Mouse (Mus musculus) ES-Bruce4 (cell line): ENCODE measurements at regions not wholly inside any gene's neighbourhood (a gene's known extent, or its start where the extent isn't known, plus 50 kb on each side); places are given as distances from the start of the nearest gene placed in this dataset.
"Not testable (repeated sequence)": the region's sequence is repeated elsewhere in the genome, so short reads cannot be mapped to it uniquely, and the experiment has no call there.

ENCODE experiments used
- H3K27ac ChIP-seq: 2 replicates; pipeline ENCODE4 v1.5.1; 2012; ENCODE audit warnings: low read length, inconsistent platforms; ENCODE audit not compliant: insufficient read depth
- H3K27me3 ChIP-seq: 2 replicates; pipeline ENCODE4 v1.6.1; 2012; ENCODE audit warnings: mild to moderate bottlenecking, low read length, inconsistent platforms; ENCODE audit not compliant: control insufficient read depth, poor library complexity, insufficient read depth, severe bottlenecking
- H3K36me3 ChIP-seq: 2 replicates; pipeline ENCODE4 v1.6.1; 2012; ENCODE audit warnings: inconsistent platforms, mild to moderate bottlenecking, low read length, moderate library complexity; ENCODE audit not compliant: control insufficient read depth, poor library complexity, insufficient read depth, severe bottlenecking
- H3K4me1 ChIP-seq: one replicate; pipeline ENCODE4 v1.8.1; 2011; ENCODE audit warnings: low read length; ENCODE audit not compliant: control insufficient read depth, insufficient read depth
- H3K4me3 ChIP-seq: 2 replicates; pipeline ENCODE4 v1.5.1; 2011; ENCODE audit warnings: low read depth, mild to moderate bottlenecking, low read length
- H3K9ac ChIP-seq: 2 replicates; pipeline ENCODE4 v1.6.1; 2012; ENCODE audit warnings: low read depth, mild to moderate bottlenecking, inconsistent platforms; ENCODE audit not compliant: poor library complexity, severe bottlenecking
- H3K9me3 ChIP-seq: replicated peaks from 2 replicates; pipeline ENCODE4 v1.6.1; 2012; ENCODE audit warnings: mild to moderate bottlenecking, low read length, inconsistent platforms; ENCODE audit not compliant: control insufficient read depth, poor library complexity, insufficient read depth, severe bottlenecking
- CTCF ChIP-seq: IDR thresholded peaks from one replicate; pipeline ENCODE4 v1.8.1; 2011; ENCODE audit warnings: low read depth, low read length
- EP300 ChIP-seq: IDR thresholded peaks from 2 replicates; pipeline ENCODE4 v1.6.1; 2011; ENCODE audit warnings: low read depth, low read length; ENCODE audit not compliant: insufficient read depth
- POLR2A ChIP-seq: IDR thresholded peaks from one replicate; pipeline ENCODE4 v1.8.1; 2011; ENCODE audit warnings: low read length; ENCODE audit not compliant: insufficient read depth

DNA sequence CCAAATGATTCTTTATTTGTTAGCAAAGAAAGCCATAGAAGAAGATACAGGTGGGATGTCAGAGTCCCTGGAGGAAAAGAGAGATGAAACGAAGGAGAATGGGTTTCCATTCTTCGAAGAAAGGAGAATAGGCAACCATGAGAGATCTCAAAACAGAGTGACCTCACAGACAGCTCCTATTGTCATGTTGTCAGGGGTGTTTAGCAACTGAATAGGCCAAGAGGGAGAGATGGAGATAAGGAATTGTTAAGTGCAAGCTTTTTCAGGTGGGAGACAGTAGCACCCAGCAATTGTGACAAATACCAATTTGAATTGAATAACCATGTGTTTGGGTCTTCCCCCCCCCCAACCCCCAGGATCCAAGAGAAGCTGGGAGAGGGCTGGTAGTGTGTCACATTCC is 1121.0 kb upstream of the 1700015G11Rik start:
- Histone ChIP-seq H3K27ac (no peak overlapping the region), H3K4me3 (no peak overlapping the region), H3K27me3 (no peaks in the 10 kb centered on the region), H3K36me3 (no peaks in the 10 kb centered on the region), H3K9me3 (no peaks in the 10 kb centered on the region; the same call in 1 of the 2 replicates), H3K4me1 (no peaks in the 10 kb centered on the region), H3K9ac (no peak overlapping the region)
- TF ChIP-seq EP300 (peak; percentile 64; the same call in 1 of the 2 replicates), POLR2A (no peak)

- no peak for TF ChIP-seq CTCF
- TF ChIP-seq POLR2A = no peak
- no peak for TF ChIP-seq EP300
- Histone ChIP-seq H3K4me1 (no peaks in the 10 kb centered on the region), H3K9ac (no peak overlapping the region), H3K27ac (no peak overlapping the region), H3K27me3 (no peaks in the 10 kb centered on the region), H3K9me3 (peaks cover 6% of the 10 kb centered on the region; the same call in 1 of the 2 replicates), H3K4me3 (no peak overlapping the region), H3K36me3 (no peaks in the 10 kb centered on the region)
These were observed 1102.1 kb upstream of the 1700015G11Rik start for GRCm38 (mm10) chr7:53117666-53118065.

- no peak overlapping the region for H3K27ac ChIP-seq
- no peaks in the 10 kb centered on the region for H3K4me1 ChIP-seq
- no peak overlapping the region for H3K4me3 ChIP-seq
- no peaks in the 10 kb centered on the region for H3K27me3 ChIP-seq
- no peaks in the 10 kb centered on the region for H3K9me3 ChIP-seq
- no peak overlapping the region for H3K9ac ChIP-seq
- H3K36me3 ChIP-seq = no peaks in the 10 kb centered on the region
- no peak for TF ChIP-seq CTCF
- no peak for TF ChIP-seq EP300
- TF ChIP-seq POLR2A = no peak
These were observed 1100.3 kb upstream of the 1700015G11Rik start for GRCm38 (mm10) chr7:53115781-53116180.

- no peaks in the 10 kb centered on the region for H3K27me3 ChIP-seq
- H3K9ac ChIP-seq = no peak overlapping the region
- TF ChIP-seq CTCF (no peak), POLR2A (no peak), EP300 (no peak)
- H3K4me1 ChIP-seq = no peaks in the 10 kb centered on the region
- H3K36me3 ChIP-seq = no peaks in the 10 kb centered on the region
- no peak overlapping the region for H3K4me3 ChIP-seq
- no peak overlapping the region for H3K27ac ChIP-seq
- no peaks in the 10 kb centered on the region for H3K9me3 ChIP-seq
These were observed 1093.8 kb upstream of the 1700015G11Rik start for GRCm38 (mm10) chr7:53109265-53109855.

DNA sequence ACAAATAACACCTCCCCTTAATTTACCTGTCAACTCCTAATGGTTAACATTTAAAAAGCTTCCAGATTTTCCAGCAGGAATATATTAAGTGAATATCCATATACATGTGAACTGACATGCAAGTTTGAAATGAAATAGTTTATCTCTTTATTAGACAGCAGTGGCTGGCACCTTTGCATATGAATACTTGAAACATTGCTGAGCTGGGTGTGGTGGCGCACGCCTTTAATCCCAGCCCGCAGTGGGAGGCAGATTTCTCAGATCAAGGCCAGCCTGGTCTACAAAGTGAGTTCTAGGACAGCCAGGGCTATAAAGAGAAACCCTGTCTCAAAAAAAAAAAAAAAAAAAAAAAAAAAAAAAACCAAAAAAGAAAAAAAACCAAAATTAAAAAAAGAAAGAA is 1092.1 kb upstream of the 1700015G11Rik start:
- Histone ChIP-seq H3K4me3 (no peak overlapping the region), H3K4me1 (no peaks in the 10 kb centered on the region), H3K27me3 (no peaks in the 10 kb centered on the region), H3K36me3 (no peaks in the 10 kb centered on the region), H3K9ac (no peak overlapping the region), H3K27ac (no peak overlapping the region), H3K9me3 (no peaks in the 10 kb centered on the region)
- 0 out of 2 replicates have a peak, but pooled peaks have one; percentile 38 for TF ChIP-seq EP300
- no peak for TF ChIP-seq POLR2A
- no peak for TF ChIP-seq CTCF

DNA sequence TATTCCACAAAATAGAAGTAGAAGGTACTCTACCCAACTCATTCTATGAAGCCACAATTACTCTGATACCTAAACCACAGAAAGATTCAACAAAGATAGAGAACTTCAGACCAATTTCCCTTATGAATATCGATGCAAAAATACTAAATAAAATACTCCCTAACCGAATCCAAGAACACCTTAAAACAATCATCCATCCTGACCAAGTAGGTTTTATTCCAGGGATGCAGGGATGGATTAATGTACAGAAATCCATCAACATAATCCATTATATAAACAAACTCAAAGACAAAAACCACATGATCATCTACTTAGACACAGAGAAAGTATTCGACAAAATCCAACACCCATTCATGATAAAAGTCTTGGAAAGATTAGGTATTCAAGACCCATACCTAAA is 1070.3 kb upstream of the 1700015G11Rik start:
- not testable (repeated sequence) for H3K4me3 ChIP-seq

More for the DNA sequence above, 1070.3 kb upstream of the 1700015G11Rik start:
- not testable (repeated sequence) for H3K9ac ChIP-seq, H3K4me1 ChIP-seq, H3K9me3 ChIP-seq, H3K27ac ChIP-seq, H3K27me3 ChIP-seq, H3K36me3 ChIP-seq
